Mouse (Mus musculus) Patski (cell line): ENCODE measurements around the gene Npy5r. TPM values are rescaled to one million over a fixed set of nuclear protein-coding genes. Genes with fewer than 3 reads are reported as not detected.

Source experiments
- ATAC-seq: fragments of 100-300 bp; one replicate; pipeline ENCODE4 v1.8.0; 2021
- CTCF ChIA-PET: fragments of 350-600 bp; sonication (Branson Sonifier 250); formaldehyde crosslinking; loops from one replicate; lab custom pipeline; 2022; ENCODE audit warnings: inconsistent platforms; lab: Charles Lee
- POLR2A ChIA-PET: fragments of 350-600 bp; sonication (Branson Sonifier 250); formaldehyde crosslinking; loops from one replicate; lab custom pipeline; 2022; ENCODE audit warnings: antibody characterized with exemption, inconsistent platforms; lab: Charles Lee
- DNase-seq: peaks from one replicate; pipeline ENCODE4 v3.0.0-alpha.2; 2011; ENCODE audit warnings: low read depth, low spot score
- H3K27me3 ChIP-seq: fragments of 371-371 bp; one replicate; pipeline ENCODE4 v1.5.1; 2021
- CTCF ChIP-seq: fragments of 100-300 bp; IDR thresholded peaks from one replicate; pipeline ENCODE4 v1.5.1; 2021
- in situ Hi-C: fragments of 300-500 bp; cut with MboI; formaldehyde crosslinking; loops from 3 replicates; pipeline ENCODE4 v1.11.1; 2018; ENCODE audit warnings: low pct_unique_long_range_greater_than_20kb, mixed read lengths
- polyA plus RNA-seq: library from polyadenylated mRNA; unstranded; gene quantifications from one replicate; pipeline ENCODE4 v1.2.3, GENCODE M21; 2021

The Npy5r gene
- polyA plus RNA-seq = not detected

- no peak for ATAC-seq
- H3K27me3 ChIP-seq = peaks cover 14% of the 10 kb centered on the region
- TF ChIP-seq CTCF = no peak
- CTCF ChIA-PET = no interaction called here
- no peak for DNase-seq
- in situ Hi-C loops = no loop called here
- POLR2A ChIA-PET = no interaction called here
These were observed at the start of gene Npy5r for GRCm38 (mm10) chr8:66687511-66688329. Gene Npy5r, minus strand, starts transcription at chr8:66688128.

- TF ChIP-seq CTCF = no peak
- DNase-seq = no peak
These were observed 44.0 kb upstream of the Npy5r start for GRCm38 (mm10) chr8:66731957-66732356.

GRCm38 (mm10) chr8:66729446-66729845 is 41.5 kb upstream of the Npy5r start:
- DNase-seq = no peak
- POLR2A ChIA-PET = no interaction called here
- in situ Hi-C loops = no loop called here

More at GRCm38 (mm10) chr8:66731957-66732356, 44.0 kb upstream of the Npy5r start:
- ATAC-seq = no peak
- ChIA-PET CTCF (interaction anchor here (1.0 kb wide), 1 partner anchor 9 kb away, joined by 3 read pairs; no protein-coding TSS in a partner anchor), POLR2A (no interaction called here)
- H3K27me3 ChIP-seq = peaks cover 13% of the 10 kb centered on the region
- in situ Hi-C loops = no loop called here

GRCm38 (mm10) chr8:66722835-66723234 is 34.9 kb upstream of the Npy5r start:
- peaks cover 20% of the 10 kb centered on the region for H3K27me3 ChIP-seq
- CTCF ChIA-PET = interaction anchor here (1.1 kb wide), 1 partner anchor 10 kb away, joined by 3 read pairs; no protein-coding TSS in a partner anchor
- TF ChIP-seq CTCF = no peak
- DNase-seq (no peak), ATAC-seq (no peak)
- POLR2A ChIA-PET = no interaction called here
- in situ Hi-C loops = no loop called here

More at GRCm38 (mm10) chr8:66729446-66729845, 41.5 kb upstream of the Npy5r start:
- H3K27me3 ChIP-seq = peaks cover 12% of the 10 kb centered on the region
- no peak for TF ChIP-seq CTCF
- ATAC-seq = no peak
- CTCF ChIA-PET = no interaction called here

- no peak for DNase-seq
- no peak for ATAC-seq
- H3K27me3 ChIP-seq = peaks cover 3% of the 10 kb centered on the region
- ChIA-PET POLR2A (no interaction called here), CTCF (no interaction called here)
- no peak for TF ChIP-seq CTCF
- in situ Hi-C loops = no loop called here
These were observed 26.5 kb upstream of the Npy5r start for GRCm38 (mm10) chr8:66714324-66714975.

- ChIA-PET CTCF (interaction anchor here (1.8 kb wide), 1 partner anchor 707 kb away, joined by 5 read pairs; no protein-coding TSS in a partner anchor), POLR2A (no interaction called here)
- DNase-seq (no peak), ATAC-seq (no peak)
- TF ChIP-seq CTCF = no peak
- H3K27me3 ChIP-seq = peaks cover 55% of the 10 kb centered on the region
- in situ Hi-C loops = loop anchor here (5.0 kb wide), 1 partner anchor 704 kb away; no protein-coding TSS in a partner anchor
These were observed 10.9 kb upstream of the Npy5r start for GRCm38 (mm10) chr8:66698782-66699181.

GRCm38 (mm10) chr8:66698011-66698410 is 10.1 kb upstream of the Npy5r start:
- no peak for TF ChIP-seq CTCF
- ATAC-seq (no peak), DNase-seq (no peak)
- POLR2A ChIA-PET = no interaction called here
- H3K27me3 ChIP-seq = peaks cover 51% of the 10 kb centered on the region
- in situ Hi-C loops = loop anchor here (5.0 kb wide), 1 partner anchor 704 kb away; no protein-coding TSS in a partner anchor
- CTCF ChIA-PET = interaction anchor here (0.7 to 1.8 kb wide), 3 partner anchors 216 to 707 kb away, joined by 3 to 5 read pairs (median 3); no protein-coding TSS in a partner anchor

GRCm38 (mm10) chr8:66696970-66697843 is 9.3 kb upstream of the Npy5r start, which contains the start of gene Npy1r:
Gene Npy1r, plus strand, starts transcription at chr8:66697192.
- DNase-seq (no peak), ATAC-seq (peak; percentile 62)
- ChIA-PET POLR2A (no interaction called here), CTCF (interaction anchor here (0.7 to 1.8 kb wide), 7 partner anchors 9 to 708 kb away, joined by 3 to 5 read pairs (median 3); no protein-coding TSS in a partner anchor)
- peak; percentile 60 for TF ChIP-seq CTCF
- H3K27me3 ChIP-seq = peaks cover 45% of the 10 kb centered on the region
- in situ Hi-C loops = loop anchor here (5.0 kb wide), 1 partner anchor 705 kb away; no protein-coding TSS in a partner anchor

- POLR2A ChIA-PET = no interaction called here
- no peak for TF ChIP-seq CTCF
- in situ Hi-C loops = no loop called here
These were observed 2.5 kb upstream of the Npy5r start for GRCm38 (mm10) chr8:66690402-66690801.

GRCm38 (mm10) chr8:66688799-66689198 is 871 bp upstream of the Npy5r start:
- ChIA-PET POLR2A (no interaction called here), CTCF (no interaction called here)
- TF ChIP-seq CTCF = no peak
- H3K27me3 ChIP-seq = peaks cover 14% of the 10 kb centered on the region
- DNase-seq (no peak), ATAC-seq (no peak)
- in situ Hi-C loops = no loop called here

More at GRCm38 (mm10) chr8:66690402-66690801, 2.5 kb upstream of the Npy5r start:
- H3K27me3 ChIP-seq = peaks cover 26% of the 10 kb centered on the region
- ATAC-seq = no peak
- no peak for DNase-seq
- CTCF ChIA-PET = no interaction called here
